Mouse (Mus musculus): Measurements from ENCODE around the gene Abhd12. TPM values are rescaled to one million over a fixed set of nuclear protein-coding genes. Genes with fewer than 3 reads are reported as not detected.

Abhd12 gene
- polyA plus RNA-seq, 1 experiment from 2014 or later = 44.1 TPM

DNA sequence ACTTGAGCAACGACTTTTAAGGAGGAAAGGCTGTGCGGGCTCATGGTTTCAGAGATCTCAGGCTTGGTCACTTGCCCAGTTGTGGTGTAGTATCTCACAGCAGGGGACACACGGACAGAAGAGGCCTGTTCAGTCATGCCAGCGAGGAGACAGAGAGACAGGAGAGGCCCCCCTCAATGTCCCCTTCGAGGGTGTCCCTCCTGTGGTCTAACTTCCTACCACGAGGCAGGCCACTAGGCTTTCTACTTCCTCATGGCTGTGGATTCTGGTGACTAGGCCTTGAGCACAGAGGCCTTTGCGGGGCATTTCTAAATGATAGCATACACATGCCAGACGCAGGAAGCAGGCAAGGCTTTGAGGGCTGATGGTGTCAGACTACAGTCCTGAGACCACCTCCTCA is 81.6 kb downstream of the Abhd12 start:
- H3K27me3 ChIP-seq (ENCODE audit: control insufficient read depth, insufficient read depth, low read length) = no peaks in the 10 kb centered on the region
- H3K36me3 ChIP-seq (ENCODE audit: control insufficient read depth, insufficient read depth, low read length) = peaks cover 100% of the 10 kb centered on the region
- 81% methylated on average over 8 of the region's 8 CpGs for WGBS
- no peak for ATAC-seq (ENCODE audit: insufficient number of reproducible peaks, insufficient read depth, low FRiP score, low read depth)
- no peak overlapping the region for H3K9ac ChIP-seq (ENCODE audit: low read length)
- no peak overlapping the region for H3K27ac ChIP-seq (replicated peaks in 1 of 2; ENCODE audit: control insufficient read depth in 1 of 2, insufficient read depth in 1 of 2, low read depth in 2 of 2, low read length in 2 of 2)
- no peaks in the 10 kb centered on the region for H3K4me1 ChIP-seq (ENCODE audit: control insufficient read depth in 2 of 2, insufficient read depth in 2 of 2, low read length in 2 of 2)
- H3K4me2 ChIP-seq (ENCODE audit: low read length) = no peak overlapping the region
- H3K9me3 ChIP-seq (ENCODE audit: control insufficient read depth, low read length) = no peaks in the 10 kb centered on the region
- H3K4me3 ChIP-seq (ENCODE audit: control insufficient read depth in 1 of 2, insufficient read depth in 1 of 2, low read depth in 1 of 2, low read length in 2 of 2) = no peak overlapping the region

DNA sequence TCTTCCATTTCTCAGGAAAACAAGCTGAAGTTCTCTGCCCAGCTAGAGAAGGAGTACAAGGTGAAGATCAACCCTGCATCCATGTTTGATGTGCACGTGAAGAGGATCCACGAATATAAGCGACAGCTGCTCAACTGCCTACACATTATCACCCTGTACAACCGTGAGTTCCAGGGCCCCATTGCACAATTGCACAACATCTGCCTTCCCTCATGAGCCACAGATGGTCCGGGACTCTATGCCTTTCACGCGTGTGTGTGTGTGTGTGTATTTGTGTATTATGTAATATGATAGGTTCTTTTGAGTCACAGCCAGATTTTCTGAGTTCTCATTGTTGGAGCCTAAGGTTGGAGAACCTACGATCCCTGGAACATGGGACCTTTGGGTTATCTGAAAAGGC is 83.8 kb downstream of the Abhd12 start:
- no peaks in the 10 kb centered on the region for H3K27me3 ChIP-seq (ENCODE audit: control insufficient read depth, insufficient read depth, low read length)
- no peak overlapping the region for H3K4me3 ChIP-seq (ENCODE audit: control insufficient read depth in 1 of 2, insufficient read depth in 1 of 2, low read depth in 1 of 2, low read length in 2 of 2)
- no peak overlapping the region for H3K4me2 ChIP-seq (ENCODE audit: low read length)
- 92% methylated on average over 8 of the region's 8 CpGs for WGBS
- ATAC-seq (ENCODE audit: insufficient number of reproducible peaks, insufficient read depth, low FRiP score, low read depth) = no peak
- H3K9ac ChIP-seq (ENCODE audit: low read length) = no peak overlapping the region
- H3K36me3 ChIP-seq (ENCODE audit: control insufficient read depth, insufficient read depth, low read length) = peaks cover 100% of the 10 kb centered on the region
- H3K9me3 ChIP-seq (ENCODE audit: control insufficient read depth, low read length) = no peaks in the 10 kb centered on the region
- no peaks in the 10 kb centered on the region for H3K4me1 ChIP-seq (ENCODE audit: control insufficient read depth in 2 of 2, insufficient read depth in 2 of 2, low read length in 2 of 2)
- no peak overlapping the region for H3K27ac ChIP-seq (replicated peaks in 1 of 2; ENCODE audit: control insufficient read depth in 1 of 2, insufficient read depth in 1 of 2, low read depth in 2 of 2, low read length in 2 of 2)

GRCm38 (mm10) chr2:150818742-150819141 is 85.8 kb downstream of the Abhd12 start:
- Histone ChIP-seq H3K36me3 (ENCODE audit: control insufficient read depth, insufficient read depth, low read length) (peaks cover 100% of the 10 kb centered on the region), H3K4me3 (ENCODE audit: control insufficient read depth in 1 of 2, insufficient read depth in 1 of 2, low read depth in 1 of 2, low read length in 2 of 2) (no peak overlapping the region), H3K9ac (ENCODE audit: low read length) (no peak overlapping the region), H3K4me1 (ENCODE audit: control insufficient read depth in 2 of 2, insufficient read depth in 2 of 2, low read length in 2 of 2) (no peaks in the 10 kb centered on the region), H3K27ac (replicated peaks in 1 of 2; ENCODE audit: control insufficient read depth in 1 of 2, insufficient read depth in 1 of 2, low read depth in 2 of 2, low read length in 2 of 2) (no peak overlapping the region), H3K27me3 (ENCODE audit: control insufficient read depth, insufficient read depth, low read length) (no peaks in the 10 kb centered on the region), H3K9me3 (ENCODE audit: control insufficient read depth, low read length) (no peaks in the 10 kb centered on the region), H3K4me2 (ENCODE audit: low read length) (no peak overlapping the region)
- WGBS = 93% methylated on average over 8 of the region's 8 CpGs
- ATAC-seq (ENCODE audit: insufficient number of reproducible peaks, insufficient read depth, low FRiP score, low read depth) = no peak

DNA sequence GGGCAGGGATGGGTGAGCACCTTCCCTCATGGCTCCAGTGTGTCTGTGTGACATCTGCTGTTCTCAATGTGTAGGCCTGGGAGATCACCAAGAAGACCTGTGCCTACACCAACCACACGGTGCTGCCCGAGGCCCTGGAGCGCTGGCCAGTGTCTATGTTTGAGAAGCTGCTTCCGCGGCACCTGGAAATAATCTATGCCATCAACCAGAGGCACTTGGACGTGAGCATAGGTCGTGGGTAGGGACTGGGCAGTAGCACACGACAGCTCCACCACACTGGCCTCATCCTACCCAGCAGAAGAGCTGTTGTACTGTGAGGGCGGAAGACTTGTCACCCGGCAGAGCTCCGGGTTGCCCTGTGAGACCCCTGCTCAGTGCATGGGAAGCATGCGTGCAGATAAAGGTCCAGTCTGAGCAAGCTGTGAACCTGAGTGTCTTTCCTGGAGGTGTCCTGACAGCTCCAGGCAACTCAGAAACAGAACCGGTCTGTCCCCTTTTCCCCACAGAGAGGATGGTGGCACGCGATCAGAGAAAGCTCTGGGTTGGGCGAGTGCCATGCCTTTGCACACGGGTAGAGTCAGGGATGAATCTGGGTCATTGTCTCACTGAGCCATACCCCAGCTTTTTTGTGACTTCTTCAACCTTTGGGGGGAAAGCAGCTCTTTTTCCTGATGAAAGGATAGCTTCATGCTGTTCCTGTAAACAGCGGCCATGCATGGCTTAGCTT is 87.7 kb downstream of the Abhd12 start:
- H3K27ac ChIP-seq (replicated peaks in 1 of 2; ENCODE audit: control insufficient read depth in 1 of 2, insufficient read depth in 1 of 2, low read depth in 2 of 2, low read length in 2 of 2) = no peak overlapping the region
- H3K9ac ChIP-seq (ENCODE audit: low read length) = no peak overlapping the region
- no peak for ATAC-seq (ENCODE audit: insufficient number of reproducible peaks, insufficient read depth, low FRiP score, low read depth)
- no peak overlapping the region for H3K4me2 ChIP-seq (ENCODE audit: low read length)
- H3K36me3 ChIP-seq (ENCODE audit: control insufficient read depth, insufficient read depth, low read length) = peaks cover 100% of the 10 kb centered on the region
- no peaks in the 10 kb centered on the region for H3K4me1 ChIP-seq (ENCODE audit: control insufficient read depth in 2 of 2, insufficient read depth in 2 of 2, low read length in 2 of 2)
- H3K27me3 ChIP-seq (ENCODE audit: control insufficient read depth, insufficient read depth, low read length) = no peaks in the 10 kb centered on the region
- no peaks in the 10 kb centered on the region for H3K9me3 ChIP-seq (ENCODE audit: control insufficient read depth, low read length)
- no peak overlapping the region for H3K4me3 ChIP-seq (ENCODE audit: control insufficient read depth in 1 of 2, insufficient read depth in 1 of 2, low read depth in 1 of 2, low read length in 2 of 2)
- 94% methylated on average over 18 of the region's 18 CpGs for WGBS

DNA sequence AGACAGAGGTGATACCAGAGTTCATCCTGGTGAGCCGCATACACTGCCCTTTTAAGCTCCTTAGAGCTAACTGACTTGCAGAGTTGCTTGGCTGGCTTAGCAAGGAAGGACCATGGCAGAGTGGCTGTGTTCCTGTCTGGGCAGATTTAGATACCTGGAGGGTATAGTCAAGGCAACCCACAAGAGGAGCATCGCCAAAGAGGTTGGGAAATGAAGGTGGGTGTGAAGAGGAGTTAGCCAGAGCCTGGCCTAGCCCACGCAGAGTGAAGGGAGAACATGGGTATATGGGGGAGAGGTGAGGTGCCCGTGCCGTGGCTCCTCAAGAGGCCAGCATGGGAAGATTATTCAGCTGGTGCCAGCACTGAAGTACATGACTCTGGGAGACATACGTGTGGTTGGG is 91.7 kb downstream of the Abhd12 start:
- Histone ChIP-seq H3K4me3 (ENCODE audit: control insufficient read depth in 1 of 2, insufficient read depth in 1 of 2, low read depth in 1 of 2, low read length in 2 of 2) (no peak overlapping the region), H3K27me3 (ENCODE audit: control insufficient read depth, insufficient read depth, low read length) (no peaks in the 10 kb centered on the region), H3K4me2 (ENCODE audit: low read length) (no peak overlapping the region), H3K36me3 (ENCODE audit: control insufficient read depth, insufficient read depth, low read length) (peaks cover 100% of the 10 kb centered on the region), H3K27ac (replicated peaks in 1 of 2; ENCODE audit: control insufficient read depth in 1 of 2, insufficient read depth in 1 of 2, low read depth in 2 of 2, low read length in 2 of 2) (no peak overlapping the region), H3K9me3 (ENCODE audit: control insufficient read depth, low read length) (no peaks in the 10 kb centered on the region), H3K9ac (ENCODE audit: low read length) (no peak overlapping the region), H3K4me1 (ENCODE audit: control insufficient read depth in 2 of 2, insufficient read depth in 2 of 2, low read length in 2 of 2) (no peaks in the 10 kb centered on the region)
- no peak for ATAC-seq (ENCODE audit: insufficient number of reproducible peaks, insufficient read depth, low FRiP score, low read depth)
- WGBS = 95% methylated on average over 6 of the region's 6 CpGs

DNA sequence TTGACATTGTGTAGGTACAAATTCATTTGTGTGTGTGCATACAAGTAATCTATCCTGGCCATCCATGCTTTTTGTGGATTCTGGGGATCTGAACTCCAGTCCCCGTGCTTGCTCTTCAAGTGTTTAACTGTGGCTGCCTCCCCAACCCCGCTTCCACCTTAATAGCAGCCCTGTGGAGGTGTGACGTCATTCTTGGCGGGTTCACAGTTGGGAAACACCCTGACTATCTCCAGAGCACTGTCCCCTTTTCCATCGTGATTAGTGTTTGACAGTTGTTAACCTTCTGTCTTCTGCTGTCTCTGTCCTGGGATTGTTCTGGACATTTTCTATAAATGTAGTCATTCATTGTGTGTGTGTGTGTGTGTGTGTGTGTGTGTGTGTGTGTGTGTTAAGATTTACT is 93.9 kb downstream of the Abhd12 start:
- 57% methylated on average over 5 of the region's 5 CpGs for WGBS

GRCm38 (mm10) chr2:150808812-150809211 is 95.7 kb downstream of the Abhd12 start:
- Histone ChIP-seq H3K4me2 (ENCODE audit: low read length) (no peak overlapping the region), H3K9me3 (ENCODE audit: control insufficient read depth, low read length) (no peaks in the 10 kb centered on the region), H3K36me3 (ENCODE audit: control insufficient read depth, insufficient read depth, low read length) (peaks cover 100% of the 10 kb centered on the region), H3K4me3 (ENCODE audit: control insufficient read depth in 1 of 2, insufficient read depth in 1 of 2, low read depth in 1 of 2, low read length in 2 of 2) (no peak overlapping the region), H3K27ac (replicated peaks in 1 of 2; ENCODE audit: control insufficient read depth in 1 of 2, insufficient read depth in 1 of 2, low read depth in 2 of 2, low read length in 2 of 2) (no peak overlapping the region), H3K9ac (ENCODE audit: low read length) (no peak overlapping the region), H3K4me1 (ENCODE audit: control insufficient read depth in 2 of 2, insufficient read depth in 2 of 2, low read length in 2 of 2) (no peaks in the 10 kb centered on the region), H3K27me3 (ENCODE audit: control insufficient read depth, insufficient read depth, low read length) (no peaks in the 10 kb centered on the region)
- WGBS = 93% methylated on average over 6 of the region's 6 CpGs
- ATAC-seq (ENCODE audit: insufficient number of reproducible peaks, insufficient read depth, low FRiP score, low read depth) = no peak

More for the DNA sequence above, 93.9 kb downstream of the Abhd12 start:
- Histone ChIP-seq H3K27me3 (ENCODE audit: control insufficient read depth, insufficient read depth, low read length) (no peaks in the 10 kb centered on the region), H3K27ac (replicated peaks in 1 of 2; ENCODE audit: control insufficient read depth in 1 of 2, insufficient read depth in 1 of 2, low read depth in 2 of 2, low read length in 2 of 2) (no peak overlapping the region), H3K36me3 (ENCODE audit: control insufficient read depth, insufficient read depth, low read length) (peaks cover 100% of the 10 kb centered on the region), H3K4me1 (ENCODE audit: control insufficient read depth in 2 of 2, insufficient read depth in 2 of 2, low read length in 2 of 2) (no peaks in the 10 kb centered on the region), H3K4me2 (ENCODE audit: low read length) (no peak overlapping the region), H3K9ac (ENCODE audit: low read length) (no peak overlapping the region), H3K4me3 (ENCODE audit: control insufficient read depth in 1 of 2, insufficient read depth in 1 of 2, low read depth in 1 of 2, low read length in 2 of 2) (no peak overlapping the region), H3K9me3 (ENCODE audit: control insufficient read depth, low read length) (no peaks in the 10 kb centered on the region)
- ATAC-seq (ENCODE audit: insufficient number of reproducible peaks, insufficient read depth, low FRiP score, low read depth) = no peak

GRCm38 (mm10) chr2:150808381-150808780 is 96.2 kb downstream of the Abhd12 start:
- Histone ChIP-seq H3K4me2 (ENCODE audit: low read length) (no peak overlapping the region), H3K36me3 (ENCODE audit: control insufficient read depth, insufficient read depth, low read length) (peaks cover 100% of the 10 kb centered on the region), H3K27me3 (ENCODE audit: control insufficient read depth, insufficient read depth, low read length) (no peaks in the 10 kb centered on the region), H3K9ac (ENCODE audit: low read length) (no peak overlapping the region), H3K4me3 (ENCODE audit: control insufficient read depth in 1 of 2, insufficient read depth in 1 of 2, low read depth in 1 of 2, low read length in 2 of 2) (no peak overlapping the region), H3K4me1 (ENCODE audit: control insufficient read depth in 2 of 2, insufficient read depth in 2 of 2, low read length in 2 of 2) (no peaks in the 10 kb centered on the region), H3K9me3 (ENCODE audit: control insufficient read depth, low read length) (no peaks in the 10 kb centered on the region), H3K27ac (replicated peaks in 1 of 2; ENCODE audit: control insufficient read depth in 1 of 2, insufficient read depth in 1 of 2, low read depth in 2 of 2, low read length in 2 of 2) (no peak overlapping the region)
- 89% methylated on average over 6 of the region's 6 CpGs for WGBS
- ATAC-seq (ENCODE audit: insufficient number of reproducible peaks, insufficient read depth, low FRiP score, low read depth) = no peak
